Mouse (Mus musculus) embryonic facial prominence, embryonic 13.5 days (tissue): ENCODE data around the gene Dusp1. TPM values are rescaled to one million over a fixed set of nuclear protein-coding genes. Genes with fewer than 3 reads are reported as not detected.

Source experiments
- ATAC-seq: fragments of 200-750 bp; cut with Nextera tagmentation; 2 replicates; pipeline ENCODE4 v1.8.0; 2017; ENCODE audit warnings: low read depth; ENCODE audit not compliant: insufficient number of reproducible peaks, insufficient read depth, low FRiP score, low TSS enrichment
- H3K27ac ChIP-seq: fragments of 300-500 bp; sonication (generic); 2 replicates; pipeline ENCODE4 v1.5.1; 2015; ENCODE audit warnings: moderate library complexity, mild to moderate bottlenecking, inconsistent platforms
- H3K27me3 ChIP-seq: fragments of 300-500 bp; sonication (generic); 2 replicates; pipeline ENCODE4 v1.6.1; 2015; ENCODE audit warnings: mild to moderate bottlenecking, inconsistent platforms
- H3K36me3 ChIP-seq: fragments of 300-500 bp; sonication (generic); 2 replicates; pipeline ENCODE4 v1.6.1; 2015; ENCODE audit warnings: mild to moderate bottlenecking, inconsistent platforms
- H3K4me1 ChIP-seq: fragments of 300-500 bp; sonication (generic); 2 replicates; pipeline ENCODE4 v1.6.1; 2015; ENCODE audit warnings: inconsistent platforms
- H3K4me2 ChIP-seq: fragments of 300-500 bp; sonication (generic); 2 replicates; pipeline ENCODE4 v1.6.1; 2015; ENCODE audit warnings: moderate library complexity, mild to moderate bottlenecking, inconsistent platforms
- H3K4me3 ChIP-seq: fragments of 300-500 bp; sonication (generic); 2 replicates; pipeline ENCODE4 v1.5.1; 2015; ENCODE audit warnings: mild to moderate bottlenecking, inconsistent platforms
- H3K9ac ChIP-seq: fragments of 300-500 bp; sonication (generic); 2 replicates; pipeline ENCODE4 v1.6.1; 2015; ENCODE audit warnings: mild to moderate bottlenecking, inconsistent platforms
- H3K9me3 ChIP-seq: fragments of 300-500 bp; sonication (generic); 2 replicates; pipeline ENCODE4 v1.6.1; 2016; ENCODE audit warnings: inconsistent platforms
- WGBS: fragments of 180-500 bp; shearing (Covaris S2); methylation state at CpG from one replicate; pipeline ENCODE4 v1.1.7; 2015; ENCODE audit warnings: mixed read lengths; 5-methylcytosine and 5-hydroxymethylcytosine counted together
- polyA plus RNA-seq: library from polyadenylated mRNA; unstranded; fragments of >200 nt; fragmentation: Nextera tagmentation; extraction: Ambion mirVana; gene quantifications from 2 replicates; pipeline ENCODE4 v1.2.1, GENCODE M21; 2015

Gene Dusp1
- polyA plus RNA-seq, 1 experiment from 2014 or later, result 13.2 TPM

- no peaks in the 10 kb centered on the region for H3K36me3 ChIP-seq
- ATAC-seq, result no peak
- H3K9ac ChIP-seq, result no peak overlapping the region
- no peaks in the 10 kb centered on the region; the same call in 1 of the 2 replicates for H3K27me3 ChIP-seq
- H3K4me2 ChIP-seq, result no peak overlapping the region
- peaks cover 29% of the 10 kb centered on the region for H3K4me1 ChIP-seq
- H3K4me3 ChIP-seq, result no peak overlapping the region
- 67% methylated on average over 5 of the region's 5 CpGs for WGBS
- no peaks in the 10 kb centered on the region for H3K9me3 ChIP-seq
- H3K27ac ChIP-seq, result no peak overlapping the region
Measured at GRCm38 (mm10) chr17:26533871-26534372, 28.0 kb downstream of the Dusp1 start.

GRCm38 (mm10) chr17:26532476-26533045, 29.4 kb downstream of the Dusp1 start:
- no peak for ATAC-seq
- Histone ChIP-seq H3K9me3 (no peaks in the 10 kb centered on the region), H3K27ac (no peak overlapping the region), H3K9ac (no peak overlapping the region), H3K4me1 (peaks cover 32% of the 10 kb centered on the region), H3K4me3 (no peak overlapping the region), H3K36me3 (no peaks in the 10 kb centered on the region), H3K4me2 (no peak overlapping the region), H3K27me3 (no peaks in the 10 kb centered on the region; the same call in 1 of the 2 replicates)
- 67% methylated on average over 4 of the region's 4 CpGs for WGBS

GRCm38 (mm10) chr17:26531395-26532027, 30.4 kb downstream of the Dusp1 start:
- Histone ChIP-seq H3K36me3 (no peaks in the 10 kb centered on the region), H3K4me2 (no peak overlapping the region), H3K9me3 (no peaks in the 10 kb centered on the region), H3K27me3 (no peaks in the 10 kb centered on the region; the same call in 1 of the 2 replicates), H3K4me3 (no peak overlapping the region), H3K9ac (no peak overlapping the region), H3K4me1 (peaks cover 32% of the 10 kb centered on the region), H3K27ac (no peak overlapping the region)
- no peak for ATAC-seq
- WGBS, result 89% methylated on average over 7 of the region's 7 CpGs

GRCm38 (mm10) chr17:26530590-26531081, 31.3 kb downstream of the Dusp1 start:
- 17% methylated on average over 3 of the region's 3 CpGs for WGBS
- ATAC-seq, result no peak
- Histone ChIP-seq H3K36me3 (no peaks in the 10 kb centered on the region), H3K9me3 (no peaks in the 10 kb centered on the region), H3K4me3 (no peak overlapping the region), H3K4me2 (no peak overlapping the region), H3K27me3 (no peaks in the 10 kb centered on the region), H3K9ac (no peak overlapping the region), H3K4me1 (peaks cover 32% of the 10 kb centered on the region), H3K27ac (peak overlapping the region; percentile 34)

GRCm38 (mm10) chr17:26529791-26530241, 32.1 kb downstream of the Dusp1 start:
- H3K4me2 ChIP-seq, result no peak overlapping the region
- H3K9ac ChIP-seq, result no peak overlapping the region
- H3K27ac ChIP-seq, result peak overlapping the region; percentile 34; the same call in 1 of the 2 replicates
- H3K27me3 ChIP-seq, result no peaks in the 10 kb centered on the region
- H3K4me3 ChIP-seq, result no peak overlapping the region
- H3K4me1 ChIP-seq, result peaks cover 32% of the 10 kb centered on the region
- H3K9me3 ChIP-seq, result no peaks in the 10 kb centered on the region
- WGBS, result 63% methylated on average over 5 of the region's 5 CpGs
- ATAC-seq, result no peak
- no peaks in the 10 kb centered on the region for H3K36me3 ChIP-seq

- Histone ChIP-seq H3K4me3 (no peak overlapping the region), H3K4me1 (peaks cover 26% of the 10 kb centered on the region), H3K27me3 (no peaks in the 10 kb centered on the region), H3K36me3 (no peaks in the 10 kb centered on the region), H3K9ac (no peak overlapping the region), H3K4me2 (no peak overlapping the region), H3K9me3 (no peaks in the 10 kb centered on the region), H3K27ac (no peak overlapping the region)
- ATAC-seq, result no peak
- WGBS, result 62% methylated on average over 6 of the region's 6 CpGs
Measured at GRCm38 (mm10) chr17:26528751-26529150, 33.2 kb downstream of the Dusp1 start.

- WGBS, result 92% methylated on average over 9 of the region's 9 CpGs
- H3K4me2 ChIP-seq, result no peak overlapping the region
- ATAC-seq, result no peak
- no peaks in the 10 kb centered on the region for H3K36me3 ChIP-seq
- no peak overlapping the region for H3K4me3 ChIP-seq
- H3K27ac ChIP-seq, result no peak overlapping the region
- H3K9me3 ChIP-seq, result no peaks in the 10 kb centered on the region
- H3K27me3 ChIP-seq, result no peaks in the 10 kb centered on the region
- H3K9ac ChIP-seq, result no peak overlapping the region
- H3K4me1 ChIP-seq, result peaks cover 26% of the 10 kb centered on the region
Measured at GRCm38 (mm10) chr17:26527291-26527690, 34.6 kb downstream of the Dusp1 start.

GRCm38 (mm10) chr17:26525316-26525715, 36.6 kb downstream of the Dusp1 start:
- 70% methylated on average over 7 of the region's 7 CpGs for WGBS

GRCm38 (mm10) chr17:26524801-26525200, 37.1 kb downstream of the Dusp1 start:
- H3K27me3 ChIP-seq, result no peaks in the 10 kb centered on the region
- H3K4me3 ChIP-seq, result no peak overlapping the region
- H3K9ac ChIP-seq, result no peak overlapping the region
- H3K4me1 ChIP-seq, result peaks cover 11% of the 10 kb centered on the region
- no peaks in the 10 kb centered on the region for H3K36me3 ChIP-seq
- ATAC-seq, result no peak
- H3K27ac ChIP-seq, result no peak overlapping the region
- H3K9me3 ChIP-seq, result no peaks in the 10 kb centered on the region
- WGBS, result 86% methylated on average over 4 of the region's 4 CpGs
- H3K4me2 ChIP-seq, result no peak overlapping the region

More at GRCm38 (mm10) chr17:26525316-26525715, 36.6 kb downstream of the Dusp1 start:
- no peak for ATAC-seq
- H3K9ac ChIP-seq, result no peak overlapping the region
- H3K36me3 ChIP-seq, result no peaks in the 10 kb centered on the region
- H3K4me2 ChIP-seq, result no peak overlapping the region
- peaks cover 16% of the 10 kb centered on the region for H3K4me1 ChIP-seq
- no peaks in the 10 kb centered on the region for H3K27me3 ChIP-seq
- H3K27ac ChIP-seq, result no peak overlapping the region
- H3K9me3 ChIP-seq, result no peaks in the 10 kb centered on the region
- H3K4me3 ChIP-seq, result no peak overlapping the region

GRCm38 (mm10) chr17:26524316-26524715, 37.6 kb downstream of the Dusp1 start:
- Histone ChIP-seq H3K36me3 (no peaks in the 10 kb centered on the region), H3K27ac (no peak overlapping the region), H3K4me3 (no peak overlapping the region), H3K9me3 (no peaks in the 10 kb centered on the region), H3K4me1 (peaks cover 6% of the 10 kb centered on the region), H3K9ac (no peak overlapping the region), H3K4me2 (no peak overlapping the region), H3K27me3 (no peaks in the 10 kb centered on the region)
- ATAC-seq, result no peak

GRCm38 (mm10) chr17:26522711-26523110, 39.2 kb downstream of the Dusp1 start:
- WGBS, result 71% methylated on average over 4 of the region's 4 CpGs
- no peak overlapping the region for H3K4me2 ChIP-seq
- H3K4me3 ChIP-seq, result no peak overlapping the region
- no peaks in the 10 kb centered on the region for H3K4me1 ChIP-seq
- H3K9me3 ChIP-seq, result no peaks in the 10 kb centered on the region
- no peak for ATAC-seq
- H3K9ac ChIP-seq, result no peak overlapping the region
- H3K27me3 ChIP-seq, result no peaks in the 10 kb centered on the region
- no peak overlapping the region for H3K27ac ChIP-seq
- H3K36me3 ChIP-seq, result no peaks in the 10 kb centered on the region

GRCm38 (mm10) chr17:26518306-26518705, 43.6 kb downstream of the Dusp1 start:
- Histone ChIP-seq H3K9me3 (no peaks in the 10 kb centered on the region), H3K9ac (no peak overlapping the region), H3K4me2 (no peak overlapping the region), H3K36me3 (no peaks in the 10 kb centered on the region), H3K27ac (no peak overlapping the region), H3K4me3 (no peak overlapping the region), H3K27me3 (no peaks in the 10 kb centered on the region), H3K4me1 (no peaks in the 10 kb centered on the region)
- ATAC-seq, result no peak
- WGBS, result 83% methylated on average over 3 of the region's 3 CpGs
